Mouse (Mus musculus) liver, adult (tissue): ENCODE data around the gene Ccin.

ENCODE experiments used
- GATA4 ChIP-seq: IDR thresholded peaks from 2 replicates; pipeline ENCODE4 v1.6.1; 2014; ENCODE audit warnings: mild to moderate bottlenecking, low read length; ENCODE audit not compliant: insufficient replicate concordance

The Ccin gene

DNA sequence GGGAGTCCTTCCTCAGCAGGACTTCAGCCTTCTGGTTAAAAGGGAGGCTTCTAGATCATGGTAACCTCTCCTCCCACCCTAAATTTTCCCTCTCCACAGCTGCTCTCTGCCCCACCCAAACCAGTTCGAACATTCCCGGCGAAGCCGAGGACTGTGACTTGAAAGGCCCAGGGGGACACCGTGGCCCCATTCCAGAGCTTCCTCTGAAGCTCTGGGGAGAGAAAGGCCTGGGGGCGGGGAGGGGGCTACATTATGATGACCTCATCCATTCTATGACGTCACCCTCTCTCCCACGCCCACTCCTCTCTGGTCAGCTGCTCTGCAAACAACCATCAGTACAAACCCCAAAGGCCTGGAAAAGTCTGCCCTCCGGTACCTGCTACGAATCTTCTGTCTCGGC, at the start of gene Ccin:
Gene Ccin, plus strand, starts transcription at position 303 of the 400 bp plus-strand sequence.
- no peak for TF ChIP-seq GATA4

DNA sequence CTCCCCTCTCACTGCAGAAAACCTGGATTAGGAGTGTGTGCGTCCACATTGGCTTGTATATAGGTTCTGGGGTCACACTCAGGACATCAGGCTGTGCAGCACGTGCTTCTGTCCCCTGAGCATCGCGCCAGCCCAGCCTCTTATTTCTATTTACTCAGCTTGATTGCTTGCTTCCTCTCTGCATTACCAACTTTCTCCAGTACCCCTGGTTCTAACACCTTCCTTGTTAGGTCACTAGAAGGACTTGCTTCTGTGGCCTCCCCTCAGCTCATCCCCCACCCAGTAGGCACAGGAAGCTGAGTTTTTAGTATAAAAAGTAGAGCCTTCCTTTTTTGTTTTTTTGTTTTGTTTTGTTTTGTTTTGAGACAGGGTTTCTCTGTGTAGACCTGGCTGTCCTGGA, 47.1 kb upstream of the Ccin start:
- TF ChIP-seq GATA4: no peak

DNA sequence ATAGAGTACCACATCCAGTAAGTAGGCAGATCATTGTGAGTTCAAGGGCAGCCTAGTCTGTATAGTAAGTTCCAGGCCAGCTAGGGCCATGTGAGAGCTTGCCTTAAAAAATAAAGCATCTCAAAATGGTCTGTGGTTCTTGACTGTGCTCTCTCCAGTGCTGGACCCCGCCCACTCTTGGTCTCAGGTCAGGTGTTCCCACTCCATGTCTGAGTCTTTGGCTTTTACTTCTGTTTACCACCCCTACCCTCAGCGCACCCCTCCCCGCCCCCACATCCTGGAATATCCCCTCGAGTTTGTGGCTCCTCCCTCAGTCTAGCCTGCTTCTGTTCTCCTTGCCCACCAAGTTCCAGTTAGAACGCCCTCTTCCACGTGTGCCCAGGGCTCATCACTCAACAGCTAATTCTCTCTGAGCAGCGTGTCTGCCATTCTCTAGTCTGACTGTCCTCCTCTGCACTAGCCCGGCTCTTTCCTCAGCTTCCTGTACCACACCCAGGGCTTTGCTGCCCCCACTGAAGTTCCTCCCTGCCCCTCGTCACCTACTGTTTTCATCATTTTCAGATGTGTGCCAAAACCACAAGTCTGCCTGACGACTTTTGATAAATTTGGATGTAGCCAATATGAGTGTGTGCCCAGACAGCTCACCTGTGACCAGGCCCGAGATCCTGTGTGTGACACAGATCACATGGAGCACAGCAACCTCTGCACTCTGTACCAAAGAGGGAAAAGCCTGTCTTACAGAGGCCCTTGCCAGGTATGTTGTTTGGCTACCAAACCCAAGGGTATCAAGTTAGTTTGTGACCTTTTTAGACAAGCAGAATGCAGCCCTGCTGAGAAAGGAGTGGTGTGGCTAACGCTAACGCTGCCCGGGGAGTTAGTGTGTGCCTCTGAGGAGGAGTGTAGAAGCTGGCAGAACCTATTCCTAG, 46.3 kb upstream of the Ccin start:
- no peak for TF ChIP-seq GATA4

DNA sequence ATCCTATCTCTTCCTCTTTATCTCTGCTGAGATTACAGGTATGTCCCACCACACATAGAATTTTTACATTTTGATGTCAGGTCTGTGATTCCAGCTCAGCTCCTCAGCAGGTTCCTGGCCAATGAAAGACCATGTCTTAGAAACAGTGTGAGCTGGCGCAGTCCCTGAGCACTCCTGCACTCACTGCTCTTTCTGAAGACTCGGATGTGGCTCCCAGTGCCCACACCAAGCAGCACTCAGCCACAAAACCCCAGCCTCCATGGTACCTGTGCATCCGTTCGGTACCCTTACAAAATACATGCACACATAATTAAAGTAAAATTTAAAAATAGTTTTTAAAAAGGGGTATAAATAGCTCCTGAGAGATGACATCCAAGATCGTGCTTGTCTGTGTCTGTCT, 42.0 kb upstream of the Ccin start:
- TF ChIP-seq GATA4: no peak

DNA sequence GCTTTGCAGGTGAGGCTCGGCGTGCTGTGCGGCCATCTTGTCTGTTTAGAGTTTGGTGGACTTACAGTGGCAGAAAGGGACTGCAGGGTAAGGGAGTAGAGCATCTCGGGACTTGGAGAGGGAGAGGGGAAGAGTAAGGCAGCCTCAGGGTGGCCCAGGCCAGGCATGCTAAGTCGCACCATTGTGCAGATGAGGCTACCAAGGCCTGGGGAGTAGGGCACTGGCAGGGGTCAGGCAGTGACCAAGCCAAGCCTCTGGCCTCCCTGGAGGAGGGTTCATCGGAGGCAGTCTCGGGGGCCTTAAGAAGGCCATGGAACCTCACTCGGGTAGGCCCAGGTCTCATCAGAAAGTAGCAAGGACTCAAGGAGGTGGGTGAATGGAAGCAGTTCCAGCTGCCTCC, 40.9 kb upstream of the Ccin start:
- no peak for TF ChIP-seq GATA4

GRCm38 (mm10) chr4:43947571-43947970, 35.7 kb upstream of the Ccin start:
- no peak for TF ChIP-seq GATA4

DNA sequence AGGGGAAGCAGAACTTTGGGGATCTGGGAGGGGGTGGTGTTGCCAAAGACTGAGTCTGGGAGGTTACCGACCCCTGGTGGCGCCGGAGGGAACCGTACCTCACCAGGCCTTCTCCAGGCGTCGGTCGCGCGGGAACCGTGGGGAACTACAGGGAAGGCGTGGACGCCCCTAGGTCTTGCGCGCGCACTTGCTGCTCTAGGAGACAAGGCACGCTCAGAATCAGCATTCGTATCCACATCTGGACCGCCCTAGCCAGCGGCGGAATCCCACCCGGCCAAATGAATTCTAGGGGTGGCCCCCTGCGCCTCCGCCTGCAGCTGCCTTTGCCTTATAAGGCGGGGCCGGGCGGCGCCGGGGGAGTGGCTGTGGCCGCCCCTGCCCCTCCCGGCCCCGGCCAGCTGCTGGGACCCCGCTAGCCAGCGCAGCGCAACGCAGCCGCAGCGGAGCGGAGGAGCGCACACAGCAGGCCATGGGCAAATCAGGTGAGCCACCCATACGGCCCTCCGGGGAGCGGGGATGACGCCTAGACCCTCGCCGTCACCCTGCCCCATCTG, 25.9 kb upstream of the Ccin start, which contains the start of gene Glipr2:
Gene Glipr2, plus strand, starts transcription at position 110 of the 554 bp plus-strand sequence.
- TF ChIP-seq GATA4: no peak

DNA sequence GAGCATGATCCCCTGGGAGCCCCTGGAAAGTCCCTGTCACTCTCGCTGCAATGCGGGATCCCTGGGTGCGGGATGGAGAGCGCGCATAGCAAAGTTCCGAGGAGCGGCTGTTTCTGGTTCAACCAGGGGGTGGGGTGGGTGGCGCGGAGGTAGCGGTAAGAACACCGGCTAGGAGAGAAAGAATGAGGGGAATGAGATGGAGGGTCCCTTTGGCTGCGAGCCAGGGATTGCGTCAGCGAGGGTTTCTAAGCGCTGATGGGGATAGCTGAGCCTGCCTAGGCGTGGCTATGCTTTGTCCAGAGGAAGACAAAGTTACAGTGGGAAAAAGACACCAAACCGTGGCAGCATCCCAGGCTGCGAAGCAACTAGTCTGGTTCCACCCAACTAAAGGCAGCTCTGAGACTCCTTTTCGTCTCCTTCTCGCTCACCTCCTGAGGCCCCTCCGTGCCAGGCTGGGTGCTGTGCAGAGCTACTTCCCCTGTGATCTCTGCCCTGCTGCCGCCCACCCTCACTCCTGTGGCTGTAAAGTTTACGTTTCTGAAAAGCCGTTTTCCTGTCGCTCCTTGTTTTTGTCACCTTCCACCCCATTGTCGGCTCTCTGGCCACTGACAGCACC, 25.3 kb upstream of the Ccin start:
- TF ChIP-seq GATA4: no peak

GRCm38 (mm10) chr4:43959523-43960179, 23.6 kb upstream of the Ccin start:
- no peak for TF ChIP-seq GATA4

DNA sequence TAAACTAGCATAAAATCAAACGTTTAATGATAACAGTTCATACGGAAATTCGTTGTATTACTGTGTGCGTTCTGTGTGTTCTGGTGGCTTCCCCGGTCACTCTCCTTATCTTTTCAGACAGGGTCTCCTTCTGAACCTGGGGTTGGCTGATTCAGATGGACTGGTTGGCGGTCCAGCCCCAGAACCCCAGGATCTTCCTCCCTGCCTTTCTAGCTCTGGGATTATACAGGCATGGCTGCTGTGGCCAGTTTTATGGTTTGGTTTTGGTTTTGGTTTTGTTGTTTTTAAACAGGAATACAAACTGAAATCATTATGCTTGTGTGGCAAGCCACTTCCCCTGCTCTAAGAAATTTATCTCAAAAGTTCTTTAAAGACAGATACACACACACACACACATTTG, 23.1 kb upstream of the Ccin start:
- TF ChIP-seq GATA4: no peak

DNA sequence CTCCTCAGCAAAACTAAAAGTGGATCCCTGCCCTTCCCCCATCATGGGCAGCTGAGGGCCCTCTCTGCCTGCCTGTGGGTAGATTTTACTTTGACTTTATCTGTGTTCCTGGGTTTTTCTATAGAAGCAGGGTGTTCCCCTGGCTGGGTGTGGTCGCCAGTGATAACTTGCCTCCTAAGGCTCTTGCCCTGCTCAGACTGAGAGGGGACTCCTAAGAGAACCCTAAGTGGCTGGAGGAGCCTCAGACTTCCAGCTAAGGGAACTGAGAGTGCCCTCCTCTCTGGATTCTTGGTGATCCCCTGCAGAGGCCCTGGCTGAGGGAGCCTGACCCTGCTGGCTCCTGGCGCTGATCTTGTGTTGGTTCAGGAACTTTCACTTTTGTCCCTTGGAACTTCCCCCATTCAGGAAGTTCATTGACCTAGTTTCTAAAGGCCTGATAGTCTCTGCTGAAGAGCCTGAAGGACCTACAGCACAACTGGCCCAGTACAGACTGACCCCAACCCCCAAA, 18.9 kb upstream of the Ccin start:
- TF ChIP-seq GATA4: peak; percentile 44; the same call in 1 of the 2 replicates

GRCm38 (mm10) chr4:43964951-43965684, 18.2 kb upstream of the Ccin start:
- TF ChIP-seq GATA4: no peak

DNA sequence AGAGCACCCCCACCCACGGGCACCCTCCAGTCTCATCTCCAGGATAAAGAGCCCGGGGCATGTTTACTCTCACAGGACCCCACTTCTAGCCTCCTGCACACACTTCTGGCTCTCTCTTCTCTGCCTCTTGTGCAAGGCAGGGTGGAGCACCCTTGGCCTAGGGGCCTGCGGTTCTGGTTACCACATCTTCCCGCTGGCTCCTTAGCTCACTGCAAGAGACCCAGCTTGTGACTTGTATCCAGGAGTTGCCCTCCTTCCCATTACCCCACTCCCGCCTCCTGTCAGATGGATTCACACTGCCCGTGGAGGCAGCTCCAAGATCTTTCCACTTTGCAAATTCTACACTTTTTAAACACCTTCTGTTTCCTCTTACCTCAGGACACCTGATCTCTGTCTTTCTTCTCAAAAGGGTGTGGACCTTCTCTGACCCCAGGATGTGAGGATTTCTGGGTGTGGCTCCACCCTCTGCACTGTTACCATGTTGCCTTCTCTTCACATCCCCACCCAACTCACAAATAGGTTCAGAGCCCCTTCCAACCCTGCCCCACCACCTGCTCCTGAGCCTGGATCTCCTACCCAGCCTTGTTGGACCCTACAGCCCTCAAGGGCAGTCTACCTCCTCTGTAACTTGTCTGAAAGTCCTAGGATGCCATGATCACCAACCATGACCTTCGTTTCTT, 17.3 kb upstream of the Ccin start:
- TF ChIP-seq GATA4: no peak

GRCm38 (mm10) chr4:43968650-43969049, 14.6 kb upstream of the Ccin start:
- TF ChIP-seq GATA4: no peak

DNA sequence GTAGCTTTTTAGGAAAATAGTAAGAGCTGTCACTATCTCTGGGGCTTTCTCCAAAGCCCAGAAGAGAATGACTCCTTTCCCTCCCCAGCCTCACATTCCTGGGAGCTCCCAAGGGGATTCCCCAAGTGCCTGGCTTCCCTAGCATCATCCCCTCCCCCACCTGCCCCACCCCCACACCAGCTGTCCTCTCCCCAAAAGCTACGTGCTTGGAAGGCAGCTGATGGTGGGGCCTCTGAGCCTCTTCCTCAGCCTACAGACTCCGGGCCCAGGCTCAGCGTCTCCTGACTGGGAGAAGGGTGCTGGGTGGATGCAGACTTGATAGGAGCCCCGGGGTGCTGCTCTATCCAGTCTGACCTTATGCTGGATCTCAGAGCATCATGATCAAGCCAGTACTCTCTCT, 13.9 kb upstream of the Ccin start:
- TF ChIP-seq GATA4: no peak
